Mouse (Mus musculus): ENCODE data around the gene Rab12.
"Not testable (repeated sequence)": the region's sequence is repeated elsewhere in the genome, so short reads cannot be mapped to it uniquely, and the experiment has no call there.

The Rab12 gene

DNA sequence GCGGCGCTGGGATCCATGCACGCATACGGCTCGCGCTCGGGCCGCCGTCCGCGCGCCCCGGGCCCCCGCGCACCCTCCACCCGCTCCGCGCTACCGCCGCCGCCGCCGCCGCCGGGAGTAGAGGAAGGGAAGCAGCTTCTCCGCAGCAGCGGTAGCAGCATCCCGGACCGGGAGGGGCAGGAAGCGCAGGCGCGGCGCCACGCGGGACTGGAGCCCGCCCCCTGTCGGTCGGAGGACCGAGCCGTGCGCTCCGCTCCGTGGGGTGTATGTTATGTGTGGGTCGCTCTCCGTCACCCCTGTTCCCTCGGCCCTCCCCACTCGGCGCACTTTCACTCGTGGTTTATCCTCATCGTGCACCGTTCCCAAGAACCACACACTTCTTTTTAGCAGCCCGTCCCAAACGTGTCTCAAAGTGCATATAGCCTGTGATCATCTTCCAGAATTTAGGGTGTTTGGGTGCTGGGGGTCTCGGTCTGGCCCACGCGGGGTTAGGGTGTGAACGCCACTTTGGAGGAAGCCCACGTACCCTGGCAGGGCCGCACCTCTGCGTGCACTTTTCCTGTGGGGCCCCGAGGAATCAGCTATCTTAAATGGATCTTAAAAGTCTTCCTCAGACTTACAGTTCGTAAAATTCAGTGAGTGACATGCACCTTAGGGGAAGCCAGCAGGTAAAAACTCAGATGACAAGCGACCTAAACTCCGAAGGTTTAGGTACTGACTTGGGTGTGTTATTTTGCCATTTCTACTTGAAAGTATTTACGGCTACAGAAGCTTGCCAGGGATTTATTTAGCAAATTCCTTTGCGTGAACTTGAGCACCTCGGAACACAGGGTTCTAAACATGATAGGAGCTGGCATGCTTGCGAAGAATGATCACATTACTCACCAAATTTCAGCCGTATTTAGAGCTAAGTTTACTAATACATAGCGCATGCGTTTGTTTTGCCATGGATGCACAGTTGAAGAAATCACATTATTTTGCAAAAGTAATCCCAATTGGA lies at the start of gene Rab12:
Rab12 (minus strand) TSS at position 176 of the 1,000 bp plus-strand sequence.
- DNase-seq (ENCODE audit: low spot score in 2 of 2), result peak; percentile 81 to 82

DNA sequence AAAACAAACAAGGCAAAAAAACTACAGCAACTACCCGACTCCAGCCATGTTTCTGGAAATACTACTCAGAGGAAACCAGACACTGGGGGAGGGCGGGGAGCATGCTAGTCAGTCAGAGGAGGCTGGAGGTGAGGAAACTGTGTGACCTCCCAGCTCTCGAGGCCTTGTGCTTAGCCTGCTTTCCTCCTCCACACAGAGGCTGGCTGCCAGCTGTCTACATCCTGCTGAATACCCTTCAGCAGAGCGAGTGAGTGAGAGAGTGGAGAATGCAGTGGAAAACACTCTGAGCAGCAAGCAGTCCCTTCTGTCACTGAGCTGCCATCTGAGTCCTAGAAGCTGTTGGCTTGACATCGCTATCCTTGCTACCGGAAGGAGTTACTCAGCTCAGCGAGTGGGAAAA lies 44.7 kb upstream of the Rab12 start:
- no peak for DNase-seq (ENCODE audit: low spot score in 2 of 2)

DNA sequence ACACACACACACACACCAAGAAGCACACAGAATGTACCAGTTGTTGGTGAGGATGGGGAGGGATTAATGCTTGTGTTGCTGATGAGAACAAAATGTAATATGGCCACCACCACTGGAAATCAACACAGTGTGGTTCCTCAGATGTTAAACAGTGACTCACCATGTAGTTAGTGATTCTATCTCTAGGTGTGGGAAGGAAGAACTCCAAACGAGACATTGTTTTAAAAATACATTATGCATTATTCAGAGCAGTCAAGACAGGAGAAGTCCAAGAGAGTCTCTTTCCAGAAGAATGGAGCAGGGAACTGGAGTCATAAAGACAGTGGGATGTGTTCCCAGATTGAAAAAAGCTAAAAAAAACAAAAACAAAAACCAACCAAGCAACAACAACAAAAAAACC lies 44.0 kb upstream of the Rab12 start:
- no peak for DNase-seq (ENCODE audit: low spot score in 2 of 2)

DNA sequence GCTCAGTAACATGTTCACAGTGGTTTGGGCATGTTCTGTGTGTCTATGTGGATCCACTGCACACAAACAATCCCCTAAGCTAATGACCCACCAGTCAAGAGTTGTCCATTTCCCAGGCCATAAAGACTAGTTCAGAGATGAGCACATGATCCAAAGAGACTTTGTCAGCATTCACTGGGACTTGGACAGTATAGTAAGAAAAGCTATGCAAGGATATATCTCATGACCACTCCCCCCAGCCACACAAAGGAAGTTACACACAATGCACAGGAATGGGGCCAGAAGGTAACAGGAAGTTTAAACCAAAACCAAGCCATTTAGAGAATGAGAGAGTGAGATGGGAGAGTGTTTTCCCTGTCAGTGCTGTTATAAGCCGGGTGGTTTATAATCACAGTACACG lies 41.9 kb upstream of the Rab12 start:
- no peak for DNase-seq (ENCODE audit: low spot score in 2 of 2)

DNA sequence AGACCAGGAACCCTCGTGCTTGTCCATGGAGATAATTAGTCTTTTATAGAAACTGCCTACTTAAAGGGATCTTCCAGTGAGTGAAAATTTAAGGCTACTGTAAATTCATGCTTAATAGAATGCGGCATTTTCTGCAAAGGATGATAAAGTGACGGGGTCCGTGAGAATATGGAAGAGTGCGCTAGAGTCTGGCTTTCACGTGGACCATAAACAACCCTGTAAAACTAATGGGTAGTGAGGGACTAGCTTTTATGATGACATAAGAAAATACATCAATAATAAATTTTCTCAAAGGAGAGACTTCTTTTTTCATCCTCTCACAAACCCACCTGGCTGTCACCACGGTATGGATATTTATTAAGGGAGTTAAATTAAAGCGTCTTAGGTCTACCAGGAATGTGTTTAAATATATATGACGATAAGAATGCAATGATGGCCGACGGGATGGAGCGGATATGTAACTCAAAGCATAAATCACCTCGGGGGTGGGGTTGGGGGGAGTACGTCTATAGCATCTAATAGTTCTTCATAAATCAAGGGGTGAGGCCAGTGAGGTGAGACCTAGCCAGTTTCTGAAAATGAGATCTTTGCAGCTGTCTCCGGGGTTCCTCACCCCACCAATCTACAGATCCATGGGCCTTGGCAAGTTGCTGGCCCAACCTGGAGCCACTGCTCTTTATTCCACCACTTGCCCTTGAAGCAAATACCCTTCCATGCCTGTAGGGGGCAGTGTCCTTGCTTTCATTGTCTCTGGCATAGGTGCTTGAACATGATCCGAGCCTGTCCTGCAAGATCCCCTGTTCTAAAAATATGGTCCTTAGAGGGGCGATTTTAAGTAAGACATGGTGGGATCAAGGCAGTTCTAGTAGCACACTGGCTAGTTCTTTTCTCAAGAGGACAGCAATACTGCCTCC lies 39.1 kb upstream of the Rab12 start:
- DNase-seq (ENCODE audit: low spot score in 2 of 2), result peak in 1 of 2 experiments; percentile 7

DNA sequence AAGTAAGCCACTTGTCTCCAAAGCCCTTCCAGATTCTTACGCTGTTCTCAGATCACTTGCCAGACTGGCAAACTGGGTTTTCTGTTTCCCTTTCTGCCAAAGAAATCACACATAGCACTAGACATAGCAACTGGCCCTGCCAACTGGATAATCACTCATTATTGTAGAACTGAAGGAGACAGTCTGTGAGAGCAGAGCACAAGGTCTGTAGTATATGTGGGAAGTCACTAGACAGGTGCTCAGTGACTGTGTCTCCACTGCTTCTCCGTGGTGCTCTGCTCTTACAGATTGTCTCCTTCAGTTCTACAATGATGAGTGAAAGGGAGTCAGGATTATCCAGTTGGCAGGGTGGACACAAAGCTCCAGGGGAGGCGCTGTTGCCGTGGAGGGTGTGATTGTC lies 33.2 kb upstream of the Rab12 start:
- DNase-seq (ENCODE audit: low spot score in 2 of 2), result no peak

DNA sequence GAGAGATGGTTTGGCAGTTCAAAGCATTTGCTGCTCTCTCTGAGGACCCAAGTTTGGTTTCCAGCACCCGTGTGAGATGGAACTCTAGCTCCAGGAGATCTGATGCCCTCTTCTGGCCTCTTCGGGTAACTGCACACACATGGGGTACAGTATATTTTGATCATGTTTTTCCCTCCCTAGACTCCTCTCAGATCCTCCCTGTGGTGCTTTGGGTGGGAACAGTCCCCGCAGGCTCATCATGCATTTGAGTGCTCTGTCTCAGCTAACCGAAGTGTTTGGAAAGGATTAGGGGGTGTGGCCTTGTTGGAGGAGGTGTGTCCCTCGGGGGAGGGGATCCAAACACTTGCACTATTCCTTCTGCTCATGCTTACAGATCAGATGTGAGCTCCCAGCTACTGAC lies 31.0 kb upstream of the Rab12 start:
- no peak for DNase-seq (ENCODE audit: low spot score in 2 of 2)

DNA sequence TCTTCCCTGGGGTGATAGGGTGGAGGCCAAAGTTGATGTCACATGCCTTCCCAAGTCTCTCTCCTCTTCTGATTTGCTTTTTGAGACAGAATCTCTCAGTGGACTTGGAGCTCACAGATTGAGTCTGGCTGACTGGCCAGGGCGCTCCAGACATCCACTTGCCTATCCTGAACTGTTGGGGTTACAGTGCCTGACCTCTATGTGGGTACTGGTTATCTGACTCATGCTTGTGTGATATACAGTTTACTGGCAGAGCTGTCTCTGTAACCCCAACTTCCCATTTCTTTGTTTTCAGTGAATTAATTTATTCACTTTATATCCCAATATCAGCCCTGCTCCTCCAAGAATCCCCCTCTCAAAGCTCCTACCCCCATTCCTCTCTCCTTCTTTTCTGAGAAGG lies 12.8 kb upstream of the Rab12 start:
- no peak for DNase-seq (ENCODE audit: low spot score in 2 of 2)

DNA sequence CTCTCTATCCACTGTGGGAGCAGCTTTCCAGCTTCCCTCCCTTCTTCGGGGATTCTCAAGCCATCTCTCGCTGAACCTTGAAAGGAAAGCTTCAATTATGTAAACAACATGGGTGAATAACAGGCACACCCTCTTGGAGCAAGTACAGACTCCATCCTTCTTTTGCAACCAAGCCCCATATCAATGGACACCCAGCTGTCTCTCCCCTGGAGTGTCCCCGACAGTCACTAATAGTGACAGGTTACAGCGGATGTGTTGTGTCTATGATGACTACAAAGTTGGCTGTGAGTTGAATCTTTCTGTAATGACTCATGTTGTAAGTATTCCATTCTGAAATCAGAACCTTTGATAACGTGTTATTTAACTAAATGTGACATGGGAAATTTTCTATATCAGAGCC lies 3.9 kb upstream of the Rab12 start:
- DNase-seq (ENCODE audit: low spot score in 2 of 2), result no peak

DNA sequence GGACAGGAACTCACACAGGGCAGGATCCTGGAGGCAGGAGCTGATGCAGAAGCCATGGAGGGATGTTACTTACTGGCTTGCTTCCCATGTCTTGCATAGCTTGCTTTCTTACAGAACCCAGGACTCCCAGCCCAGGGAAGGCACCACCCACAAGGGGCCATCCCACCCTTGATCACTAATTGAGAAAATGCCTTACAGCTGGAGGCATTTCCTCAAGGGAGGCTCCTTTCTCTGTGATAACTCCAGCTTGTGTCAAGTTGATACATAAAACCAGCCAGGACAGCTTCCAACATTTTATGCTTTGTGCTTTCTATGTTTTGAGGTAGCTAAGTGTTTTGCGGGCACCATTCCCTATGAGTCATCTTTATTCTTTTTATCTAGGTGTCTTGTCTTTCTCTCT lies 3.1 kb upstream of the Rab12 start:
- DNase-seq (ENCODE audit: low spot score in 2 of 2), result not testable (repeated sequence)

DNA sequence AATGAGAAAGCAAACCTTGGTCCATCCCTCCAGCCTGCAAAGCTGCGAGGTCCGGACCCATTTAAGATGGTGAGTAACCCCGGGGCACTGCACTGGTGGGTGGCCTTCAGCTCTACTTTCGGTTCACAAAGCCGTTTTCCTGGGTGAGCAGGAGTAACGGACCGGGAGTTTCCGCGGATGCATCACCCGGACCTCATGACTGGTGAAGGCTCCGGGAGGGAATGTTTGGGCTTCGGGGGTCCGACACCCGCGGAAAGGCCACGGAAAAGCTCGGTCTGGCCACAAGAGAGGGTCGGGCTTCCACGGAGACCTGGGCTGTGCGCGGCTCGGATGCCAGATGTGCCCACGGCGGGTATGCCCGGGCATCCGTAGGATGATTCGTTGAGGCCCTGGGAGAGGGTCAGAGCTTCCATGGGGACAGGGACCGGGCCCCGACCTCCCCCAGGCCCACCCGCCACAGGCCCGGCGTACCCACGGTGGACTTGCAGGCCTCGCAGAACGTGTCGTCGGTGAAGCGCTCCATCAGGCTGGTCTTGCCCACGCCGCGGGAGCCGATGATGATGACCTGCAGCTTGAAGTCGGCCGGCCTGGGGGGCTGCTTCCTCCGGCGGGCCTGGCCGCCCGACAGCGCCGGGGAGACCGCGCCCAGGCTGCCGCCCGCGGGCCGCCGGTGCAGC lies 514 bp downstream of the Rab12 start:
- peak; percentile 7 to 17 for DNase-seq (ENCODE audit: low spot score in 2 of 2)

DNA sequence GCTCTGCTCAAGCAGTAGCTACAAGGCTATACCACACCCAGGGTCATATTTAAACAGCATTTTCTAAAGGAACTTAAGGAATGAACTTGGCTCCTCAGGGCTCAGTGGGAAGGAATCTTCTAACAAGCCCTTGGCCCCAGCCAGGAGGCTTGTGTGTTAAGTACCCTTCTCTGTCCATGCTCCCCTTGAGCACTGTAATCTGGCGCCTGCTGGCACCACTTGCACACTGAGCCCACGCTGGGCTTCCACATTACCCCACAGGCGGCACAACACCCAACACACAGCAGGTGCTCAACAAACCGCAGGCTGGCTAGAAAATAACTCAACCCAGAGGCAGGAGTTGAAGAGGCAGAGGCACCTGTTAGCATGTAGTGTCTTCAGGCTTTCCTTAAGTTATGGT lies 2.6 kb downstream of the Rab12 start:
- DNase-seq (ENCODE audit: low spot score in 2 of 2), result no peak

DNA sequence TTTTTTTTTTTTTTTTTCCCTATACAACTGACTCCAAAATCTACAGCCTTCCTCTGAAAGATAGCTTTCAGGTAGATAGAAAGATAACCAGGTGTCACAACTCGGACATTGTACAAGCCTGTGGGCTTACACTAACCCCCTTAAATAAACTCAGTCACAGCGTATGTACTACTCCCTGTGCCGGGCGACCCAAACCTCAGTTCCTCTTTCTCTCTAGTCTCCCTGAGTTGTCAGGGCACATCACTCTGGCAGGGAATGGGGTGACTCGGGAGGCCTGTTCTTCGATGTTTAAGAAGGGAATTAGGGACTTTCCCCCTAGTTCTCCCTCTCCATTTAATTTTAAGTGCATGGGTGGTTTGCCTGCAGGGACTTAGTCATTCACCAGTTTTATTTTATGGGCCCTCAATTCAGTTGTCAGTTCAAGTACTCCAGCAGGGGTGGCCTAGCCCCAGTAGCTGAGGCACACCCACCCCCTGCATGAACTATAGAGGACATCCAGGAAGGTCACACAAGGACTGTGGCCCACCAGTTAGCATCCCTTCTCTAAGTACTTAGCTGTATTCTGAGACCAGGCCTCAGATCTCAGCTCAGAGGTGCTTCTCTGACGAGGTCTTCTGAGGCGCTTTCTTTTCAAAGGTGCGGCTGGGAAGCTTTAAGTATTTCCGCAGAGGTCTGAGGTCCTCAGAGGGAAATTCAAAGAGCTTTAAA lies 5.1 kb downstream of the Rab12 start:
- DNase-seq (ENCODE audit: low spot score in 2 of 2), result peak; percentile 8 to 19

DNA sequence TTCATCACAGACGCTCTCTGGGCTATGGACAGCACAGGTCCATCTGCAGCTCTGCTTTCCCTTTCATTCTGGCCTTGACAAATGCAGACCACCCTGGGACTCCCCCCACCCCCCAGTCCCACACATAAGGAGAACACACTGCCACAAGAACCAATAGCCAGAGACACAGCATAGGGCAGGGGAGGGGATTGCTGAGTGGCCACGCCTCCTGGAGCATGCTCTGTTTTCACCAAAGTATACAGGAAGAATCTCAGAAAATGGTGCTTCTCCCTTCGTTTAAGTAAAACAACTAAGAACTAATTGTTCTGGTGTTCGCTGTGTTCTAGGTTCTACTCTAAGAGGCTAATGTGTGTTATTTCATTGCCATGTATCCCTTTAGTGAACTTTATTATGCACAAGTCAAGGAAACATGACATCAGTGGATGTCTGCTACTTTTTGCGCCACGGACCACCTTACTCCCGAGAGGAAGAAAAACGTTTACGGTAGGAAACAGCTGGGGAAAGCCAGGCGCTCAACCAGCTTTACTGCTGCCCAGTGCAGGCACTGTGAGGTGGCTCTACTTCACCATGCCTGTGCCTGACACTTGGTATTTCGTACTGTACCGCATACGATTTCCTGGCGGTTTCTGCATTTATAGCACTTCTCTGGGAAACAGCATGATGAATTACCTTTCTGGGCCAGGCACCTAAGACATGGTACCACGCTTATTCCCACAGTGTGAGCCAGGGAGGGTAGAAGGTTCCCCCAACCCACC lies 7.2 kb downstream of the Rab12 start:
- peak in 1 of 2 experiments; percentile 13 for DNase-seq (ENCODE audit: low spot score in 2 of 2)

DNA sequence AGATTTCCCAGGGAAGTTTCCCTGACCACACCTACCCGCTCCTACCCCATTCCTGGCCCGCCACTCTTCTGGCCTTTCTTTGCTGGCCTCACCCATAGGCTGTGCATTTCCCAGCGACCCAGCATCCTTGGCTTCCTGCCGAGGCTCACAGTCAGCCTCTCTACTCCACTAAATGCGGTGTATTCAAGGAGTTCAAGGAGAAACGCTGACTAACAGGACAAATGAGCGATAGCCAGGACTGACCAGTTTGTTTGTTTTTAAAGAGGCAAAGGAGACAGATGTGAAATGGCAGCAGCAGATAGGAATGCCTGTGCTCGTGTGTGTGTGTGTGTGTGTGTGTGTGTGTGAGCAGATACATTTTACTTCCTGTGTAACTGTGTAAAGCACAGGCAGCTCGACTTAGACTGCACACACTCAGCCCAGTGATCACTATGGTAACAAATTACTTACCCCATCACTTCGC lies 9.3 kb downstream of the Rab12 start:
- no peak for DNase-seq (ENCODE audit: low spot score in 2 of 2)

DNA sequence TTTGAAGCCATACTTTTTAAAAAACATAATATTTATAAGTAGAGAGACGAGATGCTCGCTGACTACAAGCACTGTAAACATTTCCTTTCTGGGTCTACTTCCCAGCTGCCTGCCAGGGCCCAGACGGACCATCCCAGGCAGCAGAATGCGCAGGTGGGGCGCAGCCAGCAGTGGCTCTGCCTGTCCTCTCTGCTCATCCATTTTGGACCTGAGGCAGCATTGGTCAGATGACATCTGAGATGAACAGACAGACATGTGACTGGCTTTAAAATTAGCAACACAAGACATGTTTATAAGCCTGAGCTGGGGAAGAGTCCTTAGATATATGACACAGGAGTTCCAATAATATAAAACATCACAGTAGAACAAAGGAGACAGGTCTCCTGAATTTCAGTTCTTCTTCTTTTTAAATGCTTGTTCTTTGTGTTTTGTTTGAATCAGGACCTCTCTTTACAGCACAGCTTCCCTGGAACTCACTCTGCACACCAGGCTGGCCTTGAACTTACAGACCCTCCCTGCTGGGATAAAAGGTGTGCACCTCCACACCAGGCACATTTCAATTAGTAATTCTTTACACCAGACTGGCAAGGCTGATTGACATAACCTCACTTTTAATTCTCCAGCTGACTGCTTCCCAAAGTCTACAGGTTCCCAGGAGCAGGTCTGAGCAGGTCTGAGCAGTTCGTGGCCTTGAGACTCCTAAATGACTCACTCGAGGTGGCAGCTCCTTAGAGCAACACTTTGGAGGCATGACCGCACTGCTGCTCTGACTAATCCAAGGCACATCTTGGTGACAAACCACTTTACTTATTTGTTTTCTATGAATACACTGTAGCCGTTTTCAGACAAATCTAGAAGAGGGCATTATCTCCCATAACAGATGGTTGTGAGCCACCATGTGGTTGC lies 12.2 kb downstream of the Rab12 start:
- no peak for DNase-seq (ENCODE audit: low spot score in 2 of 2)

DNA sequence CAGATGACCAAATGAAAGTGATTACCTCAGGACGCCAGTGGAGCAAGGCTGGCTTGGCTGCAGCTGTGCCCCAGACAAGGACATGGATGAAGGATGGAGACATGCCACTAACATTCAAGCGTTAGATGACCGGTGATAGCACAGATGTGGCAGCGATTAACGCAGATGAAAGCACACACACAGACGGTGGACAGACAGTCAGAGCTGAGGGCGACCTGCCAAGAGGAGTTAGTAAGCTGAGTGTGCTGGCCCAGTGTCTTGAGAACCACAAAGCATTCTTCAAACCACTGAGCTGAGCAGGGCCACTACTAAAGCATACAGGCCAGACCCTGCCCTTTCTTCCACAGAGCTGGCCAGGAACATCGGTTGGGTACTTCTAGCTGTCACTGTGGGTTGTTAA lies 14.6 kb downstream of the Rab12 start:
- no peak for DNase-seq (ENCODE audit: low spot score in 2 of 2)

DNA sequence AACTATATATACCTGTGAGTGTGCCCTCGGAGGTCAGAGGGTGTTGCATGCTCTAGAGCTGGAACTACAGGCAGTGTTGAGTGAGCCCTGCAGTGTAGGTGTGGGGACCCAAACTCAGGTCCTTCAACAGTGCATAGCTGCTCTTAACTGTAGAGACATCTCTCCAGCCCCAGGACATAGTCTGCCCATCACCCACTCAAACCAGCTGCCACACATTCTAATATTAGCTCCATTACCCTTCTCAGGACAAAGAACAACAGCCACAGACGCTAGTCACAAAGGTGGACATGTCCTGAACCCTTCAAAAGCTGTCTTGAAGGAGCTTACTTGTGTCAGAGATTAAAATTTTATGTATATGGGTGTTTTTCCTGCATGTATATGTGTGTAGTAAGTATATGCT lies 15.3 kb downstream of the Rab12 start:
- no peak for DNase-seq (ENCODE audit: low spot score in 2 of 2)

DNA sequence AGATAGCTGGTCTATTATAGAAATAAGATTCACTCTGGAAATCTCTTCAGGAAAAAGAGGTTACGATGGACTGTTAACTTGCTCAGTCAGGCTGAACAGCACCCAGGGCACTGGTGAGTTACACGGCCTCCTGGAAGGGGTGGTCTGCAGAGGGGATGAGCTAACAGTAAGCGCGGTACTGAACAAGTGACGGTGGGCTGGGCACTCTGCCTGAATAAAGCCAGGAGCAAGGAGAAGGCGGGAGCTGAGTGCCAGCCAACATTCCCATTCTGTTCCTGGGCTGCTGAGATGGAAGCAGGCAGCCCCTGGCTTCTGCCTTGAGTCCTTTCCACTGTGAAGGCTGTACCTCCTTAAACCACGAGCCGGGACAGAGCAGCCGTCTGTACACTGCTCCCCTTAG lies 16.1 kb downstream of the Rab12 start:
- no peak for DNase-seq (ENCODE audit: low spot score in 2 of 2)

All from spleen, postnatal 36 days (tissue).